Mouse (Mus musculus) limb, embryonic 15.5 days (tissue): ENCODE results near the gene Dhx32. TPM values are rescaled to one million over a fixed set of nuclear protein-coding genes. Genes with fewer than 3 reads are reported as not detected.

Experiments used
- ATAC-seq: fragments of 200-750 bp; cut with Nextera tagmentation; 2 replicates; pipeline ENCODE4 v1.8.0; 2017; ENCODE audit warnings: low read depth, moderate TSS enrichment; ENCODE audit not compliant: insufficient number of reproducible peaks, low FRiP score, low TSS enrichment
- H3K27ac ChIP-seq: fragments of 300-500 bp; sonication (generic); 2 replicates; pipeline ENCODE4 v1.5.1; 2015; ENCODE audit warnings: moderate library complexity, mild to moderate bottlenecking, inconsistent platforms
- H3K27me3 ChIP-seq: fragments of 300-500 bp; sonication (generic); 2 replicates; pipeline ENCODE4 v1.6.1; 2015; ENCODE audit warnings: inconsistent platforms
- H3K36me3 ChIP-seq: fragments of 300-500 bp; sonication (generic); 2 replicates; pipeline ENCODE4 v1.6.1; 2015; ENCODE audit warnings: inconsistent platforms
- H3K4me1 ChIP-seq: fragments of 300-500 bp; sonication (generic); 2 replicates; pipeline ENCODE4 v1.6.1; 2015; ENCODE audit warnings: inconsistent platforms
- H3K4me2 ChIP-seq: fragments of 300-500 bp; sonication (generic); 2 replicates; pipeline ENCODE4 v1.6.1; 2015; ENCODE audit warnings: mild to moderate bottlenecking, inconsistent platforms
- H3K4me3 ChIP-seq: fragments of 300-500 bp; sonication (generic); 2 replicates; pipeline ENCODE4 v1.5.1; 2015; ENCODE audit warnings: mild to moderate bottlenecking, inconsistent platforms
- H3K9ac ChIP-seq: fragments of 300-500 bp; sonication (generic); 2 replicates; pipeline ENCODE4 v1.6.1; 2015; ENCODE audit warnings: inconsistent platforms
- H3K9me3 ChIP-seq: fragments of 300-500 bp; sonication (generic); 2 replicates; pipeline ENCODE4 v1.6.1; 2016; ENCODE audit warnings: inconsistent platforms
- WGBS: fragments of 180-500 bp; shearing (Covaris S2); methylation state at CpG from one replicate; pipeline ENCODE4 v1.1.7; 2015; 5-methylcytosine and 5-hydroxymethylcytosine counted together
- polyA plus RNA-seq: library from polyadenylated mRNA; unstranded; fragments of >200 nt; fragmentation: Nextera tagmentation; extraction: Ambion mirVana; gene quantifications from 2 replicates; pipeline ENCODE4 v1.2.1, GENCODE M21; 2015

The Dhx32 gene
- polyA plus RNA-seq = 24.8 and 29.3 TPM in 2 replicates

DNA sequence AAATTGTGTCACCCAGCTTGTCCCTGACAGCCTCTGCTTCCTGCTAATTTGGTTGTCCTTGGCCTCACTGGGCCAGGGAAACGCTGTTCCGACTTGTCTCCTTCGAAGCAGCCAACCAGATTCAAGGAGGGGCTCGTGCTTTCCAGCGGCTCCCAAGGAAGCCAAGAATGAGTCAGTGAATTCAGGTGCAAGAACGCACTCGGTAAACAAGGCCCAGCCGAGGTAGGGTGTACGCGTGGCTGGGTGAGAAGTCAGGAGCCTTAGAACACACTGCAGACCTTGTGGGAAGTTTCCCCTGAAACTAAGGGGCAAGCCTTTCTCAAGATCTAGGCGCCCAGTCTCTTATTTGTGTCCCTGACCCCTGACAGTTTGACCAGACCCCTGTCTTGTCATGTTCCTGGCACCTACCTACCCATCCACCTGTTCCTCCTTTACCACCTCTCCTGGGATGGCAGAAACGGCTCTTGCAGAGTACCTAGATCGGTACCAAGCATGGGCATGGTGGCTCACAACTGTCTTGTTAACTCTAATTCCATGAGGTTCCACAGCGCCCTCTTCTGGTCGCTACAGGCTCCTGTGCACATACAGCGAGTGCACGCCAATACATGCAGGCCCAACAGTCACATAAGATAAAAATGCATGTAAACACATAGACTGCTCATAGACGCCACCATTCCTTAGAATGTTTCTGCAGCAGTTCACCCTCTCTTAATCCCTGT lies at the start of gene Dhx32:
Gene Dhx32 (minus strand): TSS at position 10 of the 719 bp plus-strand sequence.
- WGBS = 21% methylated on average over 18 of the region's 18 CpGs
- H3K36me3 ChIP-seq = no peaks in the 10 kb centered on the region
- H3K4me3 ChIP-seq = no peak within 1 kb of the TSS
- 0 out of 2 replicates have a peak, but pooled peaks have one; percentile 35 for ATAC-seq
- no peak within 1 kb of the TSS for H3K9ac ChIP-seq
- peaks cover 7% of the 10 kb centered on the region; the same call in 1 of the 2 replicates for H3K27me3 ChIP-seq
- 0 out of 2 replicates have a peak within 1 kb of the TSS, but pooled peaks have one; percentile 33 for H3K27ac ChIP-seq
- 0 out of 2 replicates have a peak within 1 kb of the TSS, but pooled peaks have one; percentile 4 for H3K4me2 ChIP-seq
- no peaks in the 10 kb centered on the region for H3K9me3 ChIP-seq
- 0 out of 2 replicates have a peak, but pooled peaks cover 7% of the 10 kb centered on the region for H3K4me1 ChIP-seq

DNA sequence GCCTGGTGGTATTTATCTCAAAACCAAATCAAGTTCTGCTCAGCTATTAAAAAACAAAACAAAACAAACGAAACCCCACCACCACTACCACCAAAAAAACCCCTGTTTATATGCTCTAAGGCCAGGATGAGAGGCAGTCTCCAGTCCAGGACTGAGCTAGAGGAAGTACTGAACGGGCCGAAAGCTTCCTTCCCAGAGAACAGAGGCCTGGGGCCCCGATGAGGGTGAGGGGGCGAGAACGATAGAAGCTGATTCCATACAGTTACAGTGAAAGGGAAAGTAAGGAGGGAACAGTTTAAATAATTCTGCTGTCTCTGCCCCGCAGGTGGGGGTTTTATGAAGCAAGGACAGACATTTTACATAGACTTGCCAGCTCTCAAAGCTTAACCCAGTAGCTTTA lies 47.1 kb upstream of the Dhx32 start:
- no peaks in the 10 kb centered on the region for H3K9me3 ChIP-seq
- WGBS = 38% methylated on average over 7 of the region's 7 CpGs
- no peaks in the 10 kb centered on the region for H3K27me3 ChIP-seq
- H3K27ac ChIP-seq = 0 out of 2 replicates have a peak overlapping the region, but pooled peaks have one; percentile 17
- H3K9ac ChIP-seq = no peak overlapping the region
- H3K4me1 ChIP-seq = 0 out of 2 replicates have a peak, but pooled peaks cover 7% of the 10 kb centered on the region
- H3K4me3 ChIP-seq = no peak overlapping the region
- ATAC-seq = no peak
- no peak overlapping the region for H3K4me2 ChIP-seq
- H3K36me3 ChIP-seq = no peaks in the 10 kb centered on the region

- ATAC-seq = no peak
- H3K4me3 ChIP-seq = no peak overlapping the region
- no peak overlapping the region for H3K4me2 ChIP-seq
- H3K4me1 ChIP-seq = 0 out of 2 replicates have a peak, but pooled peaks cover 7% of the 10 kb centered on the region
- no peaks in the 10 kb centered on the region for H3K27me3 ChIP-seq
- H3K9ac ChIP-seq = no peak overlapping the region
- H3K27ac ChIP-seq = no peak overlapping the region
- no peaks in the 10 kb centered on the region for H3K9me3 ChIP-seq
- H3K36me3 ChIP-seq = no peaks in the 10 kb centered on the region
- WGBS = 46% methylated on average over 4 of the region's 4 CpGs
These were observed 46.0 kb upstream of the Dhx32 start for GRCm38 (mm10) chr7:133828514-133828913.

- H3K4me3 ChIP-seq = no peak overlapping the region
- no peak overlapping the region for H3K9ac ChIP-seq
- no peaks in the 10 kb centered on the region for H3K36me3 ChIP-seq
- no peak overlapping the region for H3K4me2 ChIP-seq
- no peak overlapping the region for H3K27ac ChIP-seq
- WGBS = 95% methylated on average over 2 of the region's 2 CpGs
- ATAC-seq = no peak
- H3K4me1 ChIP-seq = 0 out of 2 replicates have a peak, but pooled peaks cover 1% of the 10 kb centered on the region
- no peaks in the 10 kb centered on the region for H3K27me3 ChIP-seq
- no peaks in the 10 kb centered on the region for H3K9me3 ChIP-seq
These were observed 42.1 kb upstream of the Dhx32 start for GRCm38 (mm10) chr7:133824579-133824978.

GRCm38 (mm10) chr7:133823751-133824150 lies 41.2 kb upstream of the Dhx32 start:
- 75% methylated on average over 6 of the region's 6 CpGs for WGBS
- Histone ChIP-seq H3K4me1 (no peaks in the 10 kb centered on the region), H3K27me3 (no peaks in the 10 kb centered on the region), H3K27ac (no peak overlapping the region), H3K9me3 (no peaks in the 10 kb centered on the region), H3K4me2 (no peak overlapping the region), H3K4me3 (no peak overlapping the region), H3K9ac (no peak overlapping the region), H3K36me3 (no peaks in the 10 kb centered on the region)
- no peak for ATAC-seq

DNA sequence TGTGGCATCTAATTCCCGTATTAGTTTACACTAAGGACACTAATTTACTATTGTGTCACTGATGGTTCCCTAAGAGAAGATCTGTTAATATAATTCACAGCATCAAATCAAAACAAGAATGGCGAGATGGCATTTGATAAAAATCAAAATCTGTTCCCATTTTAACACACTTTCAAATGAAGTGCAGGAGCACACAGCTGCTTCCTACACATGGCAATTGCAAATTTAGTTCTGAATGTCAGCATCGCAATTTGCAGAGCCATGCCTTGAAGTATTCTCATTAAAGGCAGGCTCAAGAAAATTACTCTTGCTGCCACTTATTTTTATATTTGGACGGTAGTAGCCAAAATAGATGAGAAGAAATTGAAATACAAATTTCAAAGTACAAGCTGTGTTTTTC lies 30.8 kb upstream of the Dhx32 start:
- Histone ChIP-seq H3K4me1 (no peaks in the 10 kb centered on the region), H3K36me3 (no peaks in the 10 kb centered on the region), H3K4me3 (no peak overlapping the region), H3K27ac (no peak overlapping the region), H3K27me3 (no peaks in the 10 kb centered on the region), H3K4me2 (no peak overlapping the region), H3K9ac (no peak overlapping the region), H3K9me3 (no peaks in the 10 kb centered on the region)
- no peak for ATAC-seq
- WGBS = 71% methylated on average over 4 of the region's 4 CpGs

GRCm38 (mm10) chr7:133812927-133813326 lies 30.4 kb upstream of the Dhx32 start:
- no peaks in the 10 kb centered on the region for H3K27me3 ChIP-seq
- WGBS = 68% methylated on average over 7 of the region's 7 CpGs
- H3K36me3 ChIP-seq = no peaks in the 10 kb centered on the region
- no peaks in the 10 kb centered on the region for H3K9me3 ChIP-seq
- ATAC-seq = no peak
- no peak overlapping the region for H3K27ac ChIP-seq
- H3K4me3 ChIP-seq = no peak overlapping the region
- no peak overlapping the region for H3K9ac ChIP-seq
- H3K4me2 ChIP-seq = no peak overlapping the region
- no peaks in the 10 kb centered on the region for H3K4me1 ChIP-seq

DNA sequence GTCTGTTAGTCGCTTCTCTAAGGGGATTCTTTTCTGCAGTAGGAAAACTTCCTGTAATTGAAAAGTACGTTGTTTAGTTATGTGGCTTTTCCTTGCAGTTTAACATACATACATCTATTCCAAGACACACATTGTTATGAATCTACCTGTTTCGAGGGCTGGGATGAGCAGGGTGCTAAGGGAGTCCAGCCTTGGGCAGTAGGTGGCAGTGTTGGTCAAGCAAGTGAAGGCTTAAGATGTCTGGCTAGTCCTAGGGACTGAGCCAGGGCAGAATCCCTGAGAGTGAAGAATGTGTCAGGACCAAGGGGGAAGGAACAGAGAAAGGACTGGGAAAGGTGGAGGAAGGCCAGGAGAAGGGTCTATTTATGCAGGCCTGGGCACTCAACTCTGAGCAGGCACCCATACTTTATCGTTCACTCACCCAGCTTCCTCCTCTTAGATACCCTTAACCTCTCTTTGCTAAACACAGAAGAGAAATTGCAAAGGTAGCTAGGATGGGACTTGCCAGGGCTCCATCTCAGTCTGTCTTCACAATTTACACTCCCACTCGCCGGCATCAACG lies 23.2 kb upstream of the Dhx32 start:
- Histone ChIP-seq H3K4me1 (no peaks in the 10 kb centered on the region; the same call in 1 of the 2 replicates), H3K27me3 (no peaks in the 10 kb centered on the region), H3K4me3 (no peak overlapping the region), H3K9me3 (no peaks in the 10 kb centered on the region), H3K36me3 (no peaks in the 10 kb centered on the region), H3K27ac (no peak overlapping the region), H3K9ac (no peak overlapping the region), H3K4me2 (no peak overlapping the region)
- peak; percentile 61; the same call in 1 of the 2 replicates for ATAC-seq
- 51% methylated on average over 7 of the region's 7 CpGs for WGBS

DNA sequence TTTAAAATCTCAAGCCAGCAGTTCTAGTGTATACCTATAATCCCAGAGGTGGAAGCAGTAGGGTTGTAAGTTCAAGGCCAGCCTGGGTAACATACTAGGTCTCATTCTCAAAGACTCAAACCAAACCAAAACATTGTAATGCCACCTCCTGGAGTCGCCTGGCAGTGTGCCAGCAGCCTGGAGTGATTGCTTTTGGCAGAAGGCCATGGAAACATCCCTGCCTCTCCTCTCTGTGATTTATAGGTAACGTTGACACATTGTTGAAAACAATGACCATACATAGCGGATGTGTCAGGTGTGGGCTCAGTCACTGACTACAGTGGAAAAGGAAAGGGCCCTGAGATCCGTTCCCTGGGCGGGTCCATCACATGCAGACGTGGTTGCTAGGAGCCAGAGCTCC lies 19.3 kb upstream of the Dhx32 start:
- Histone ChIP-seq H3K27me3 (no peaks in the 10 kb centered on the region), H3K4me3 (no peak overlapping the region), H3K27ac (no peak overlapping the region), H3K36me3 (no peaks in the 10 kb centered on the region), H3K4me1 (no peaks in the 10 kb centered on the region; the same call in 1 of the 2 replicates), H3K9ac (no peak overlapping the region), H3K9me3 (no peaks in the 10 kb centered on the region), H3K4me2 (no peak overlapping the region)
- WGBS = 37% methylated on average over 6 of the region's 6 CpGs
- ATAC-seq = no peak

- 76% methylated on average over 5 of the region's 5 CpGs for WGBS
- no peak overlapping the region for H3K4me3 ChIP-seq
- H3K9me3 ChIP-seq = no peaks in the 10 kb centered on the region
- no peak overlapping the region for H3K4me2 ChIP-seq
- no peak for ATAC-seq
- H3K36me3 ChIP-seq = no peaks in the 10 kb centered on the region
- H3K9ac ChIP-seq = no peak overlapping the region
- H3K27ac ChIP-seq = no peak overlapping the region
- H3K4me1 ChIP-seq = no peaks in the 10 kb centered on the region
- H3K27me3 ChIP-seq = no peaks in the 10 kb centered on the region
These were observed 17.4 kb upstream of the Dhx32 start for GRCm38 (mm10) chr7:133799928-133800327.

DNA sequence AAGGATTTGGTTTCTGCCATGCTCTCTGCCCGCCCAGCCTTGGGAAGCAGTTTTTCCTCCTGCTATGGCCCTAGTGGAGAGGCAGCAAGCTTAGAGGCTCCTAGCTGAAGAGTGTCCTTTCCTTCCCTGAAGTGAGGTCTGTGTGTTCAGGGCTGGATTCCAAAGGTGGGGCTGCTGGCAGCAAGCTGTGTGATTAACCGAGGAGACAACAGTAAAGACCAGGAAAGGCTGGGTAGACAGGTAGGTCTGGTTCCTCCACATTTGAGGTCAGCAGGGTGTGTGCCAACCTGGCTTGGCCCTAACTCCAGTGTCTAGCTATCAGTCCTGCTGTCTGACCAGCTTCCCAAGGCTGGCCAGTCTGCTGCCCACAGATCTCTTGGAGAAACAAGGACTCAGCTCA lies 12.2 kb upstream of the Dhx32 start:
- Histone ChIP-seq H3K27me3 (no peaks in the 10 kb centered on the region), H3K4me1 (peaks cover 3% of the 10 kb centered on the region; the same call in 1 of the 2 replicates), H3K27ac (no peak overlapping the region), H3K4me2 (no peak overlapping the region), H3K4me3 (no peak overlapping the region), H3K36me3 (no peaks in the 10 kb centered on the region), H3K9ac (no peak overlapping the region), H3K9me3 (no peaks in the 10 kb centered on the region)
- WGBS = 85% methylated on average over 2 of the region's 2 CpGs
- ATAC-seq = no peak
